Mouse (Mus musculus): Measurements from ENCODE around the gene Ccdc146. TPM values are rescaled to one million over a fixed set of nuclear protein-coding genes. Genes with fewer than 3 reads are reported as not detected.

Gene Ccdc146
- total RNA-seq, 2 experiments from 2014 or later = not detected

Other genes starting within 250 kb of the Ccdc146 start
- 9.0 and 19.2 TPM in 2 replicates for gene Gsap, start 238.4 kb downstream of the Ccdc146 start, total RNA-seq (2015; ENCODE audit: low replicate concordance)
- 2.8 and 4.1 TPM in 2 replicates for gene Gsap, start 238.4 kb downstream of the Ccdc146 start, total RNA-seq (2017; ENCODE audit: low replicate concordance)
- gene Fgl2, start 52.0 kb downstream of the Ccdc146 start, total RNA-seq (2015; ENCODE audit: low replicate concordance) = 12.1 and 14.8 TPM in 2 replicates
- 10.0 and 10.7 TPM in 2 replicates for gene Fgl2, start 52.0 kb downstream of the Ccdc146 start, total RNA-seq (2017; ENCODE audit: low replicate concordance)
- gene Fam185a, start 281 bp upstream of the Ccdc146 start, total RNA-seq (2015; ENCODE audit: low replicate concordance) = 0.96 and 1.5 TPM in 2 replicates
- 0.51 and 1.8 TPM in 2 replicates for gene Fam185a, start 281 bp upstream of the Ccdc146 start, total RNA-seq (2017; ENCODE audit: low replicate concordance)
- not detected in 2 replicates for gene Lrrc17, start 118.9 kb upstream of the Ccdc146 start, total RNA-seq (2015; ENCODE audit: low replicate concordance)
- gene Lrrc17, start 118.9 kb upstream of the Ccdc146 start, total RNA-seq (2017; ENCODE audit: low replicate concordance) = 0.85 TPM in 1 of 2 replicates, not detected in the other
- gene Fbxl13, start 221.0 kb upstream of the Ccdc146 start, total RNA-seq (2015; ENCODE audit: low replicate concordance) = not detected in 2 replicates
- not detected in 2 replicates for gene Fbxl13, start 221.0 kb upstream of the Ccdc146 start, total RNA-seq (2017; ENCODE audit: low replicate concordance)
- gene Armc10, start 221.1 kb upstream of the Ccdc146 start, total RNA-seq (2015; ENCODE audit: low replicate concordance) = 11.0 and 16.7 TPM in 2 replicates
- gene Armc10, start 221.1 kb upstream of the Ccdc146 start, total RNA-seq (2017; ENCODE audit: low replicate concordance) = 4.6 and 5.1 TPM in 2 replicates